In genomic region chr1:172188891-172189290, GRCm38 (mm10) we compare ENCODE assay signal across 9 mouse cellular contexts. TPM values are rescaled to one million over a fixed set of nuclear protein-coding genes. Genes with fewer than 3 reads are reported as not detected.
DNase-seq lines count a peak whose midpoint lies in the region; ATAC-seq and TF ChIP-seq lines count a peak whose summit lies in the region.
"Had no signal": no experiment of that assay in that cellular context is flagged by ENCODE, and none has a peak within 500 bp of the region (broad histone marks: within the 10 kb centered on the region; RNA-seq: fewer than 3 reads in every experiment).

No protein-coding gene starts in this region.

- no peak for TF ChIP-seq EP300 in ES-Bruce4 (IDR thresholded peaks at IDR 0.05; ENCODE audit: insufficient read depth, low read depth, low read length)

- no peaks in the 10 kb centered on the region for H3K9me3 ChIP-seq in hindbrain, embryonic 10.5 days
- no peaks in the 10 kb centered on the region for H3K9me3 ChIP-seq in hindbrain, embryonic 14.5 days (ENCODE audit: control insufficient read depth, low read length)
- no peaks in the 10 kb centered on the region for H3K9me3 ChIP-seq in ES-Bruce4 (replicated peaks; ENCODE audit: control insufficient read depth, insufficient read depth, low read length, poor library complexity, severe bottlenecking)
- H3K9me3 ChIP-seq: limb, embryonic 12.5 days had no signal

- no peak overlapping the region for H3K27ac ChIP-seq in hindbrain, embryonic 10.5 days
- H3K27ac ChIP-seq in hindbrain, embryonic 14.5 days: no peak overlapping the region
- no peak overlapping the region for H3K27ac ChIP-seq in ES-Bruce4 (ENCODE audit: insufficient read depth, low read length)
- H3K27ac ChIP-seq: limb, embryonic 12.5 days had no signal

- no peak overlapping the region for H3K4me3 ChIP-seq in hindbrain, embryonic 10.5 days
- no peak overlapping the region for H3K4me3 ChIP-seq in hindbrain, embryonic 14.5 days (replicated peaks; ENCODE audit: low read length)
- H3K4me3 ChIP-seq in ES-Bruce4 (ENCODE audit: low read depth, low read length): no peak overlapping the region
- H3K4me3 ChIP-seq: limb, embryonic 12.5 days had no signal

- H3K4me2 ChIP-seq in hindbrain, embryonic 14.5 days (replicated peaks): no peak overlapping the region
- H3K4me2 ChIP-seq: limb, embryonic 12.5 days had no signal

- TF ChIP-seq CTCF in ES-Bruce4 (IDR thresholded peaks at IDR 0.05; ENCODE audit: low read depth, low read length): peak; percentile 28

- no peak for ATAC-seq in hindbrain, embryonic 14.5 days (ENCODE audit: low FRiP score)

- no peaks in the 10 kb centered on the region for H3K4me1 ChIP-seq in hindbrain, embryonic 10.5 days (replicated peaks)
- H3K4me1 ChIP-seq in hindbrain, embryonic 14.5 days (replicated peaks; ENCODE audit: control insufficient read depth, insufficient read depth, low read length): no peaks in the 10 kb centered on the region
- no peaks in the 10 kb centered on the region for H3K4me1 ChIP-seq in ES-Bruce4 (ENCODE audit: control insufficient read depth, insufficient read depth, low read length)
- H3K4me1 ChIP-seq: limb, embryonic 12.5 days had no signal

- 75% methylated on average over 4 of the region's 4 CpGs for WGBS in hindbrain, embryonic 10.5 days
- 57% methylated on average over 4 of the region's 4 CpGs for WGBS in hindbrain, embryonic 14.5 days

- DNase-seq in hindbrain, embryonic 10.5 days (ENCODE audit: low spot score): peak; percentile 28
- DNase-seq in hindbrain, embryonic 14.5 days (ENCODE audit: low spot score): no peak
- peak; percentile 44 for DNase-seq in 3T3-L1 (ENCODE audit: low read depth, low spot score)
- DNase-seq in kidney, postnatal 14 days: peak; percentile 36
- no peak for DNase-seq in ovary, postnatal 14 days (ENCODE audit: low spot score)
- no peak for DNase-seq in layer of hippocampus, postnatal 36 days
- no peak for DNase-seq in spleen, postnatal 14 days (ENCODE audit: low spot score in 2 of 2)

- TF ChIP-seq POLR2A in ES-Bruce4 (IDR thresholded peaks at IDR 0.05; ENCODE audit: insufficient read depth, low read length): no peak

- H3K36me3 ChIP-seq in hindbrain, embryonic 10.5 days: peaks cover 93% of the 10 kb centered on the region
- H3K36me3 ChIP-seq in hindbrain, embryonic 14.5 days (replicated peaks; ENCODE audit: control insufficient read depth, insufficient read depth): peaks cover 80% of the 10 kb centered on the region
- H3K36me3 ChIP-seq in ES-Bruce4 (ENCODE audit: control insufficient read depth, insufficient read depth, low read length, poor library complexity, severe bottlenecking): peaks cover 68% of the 10 kb centered on the region

- no peak overlapping the region for H3K9ac ChIP-seq in hindbrain, embryonic 14.5 days
- no peak overlapping the region for H3K9ac ChIP-seq in ES-Bruce4 (ENCODE audit: low read depth, poor library complexity, severe bottlenecking)
- H3K9ac ChIP-seq: limb, embryonic 12.5 days had no signal

- no peaks in the 10 kb centered on the region for H3K27me3 ChIP-seq in hindbrain, embryonic 10.5 days (ENCODE audit: insufficient read depth, poor library complexity, severe bottlenecking)
- H3K27me3 ChIP-seq in hindbrain, embryonic 14.5 days (ENCODE audit: control insufficient read depth, insufficient read depth, low read length): no peaks in the 10 kb centered on the region
- no peaks in the 10 kb centered on the region for H3K27me3 ChIP-seq in ES-Bruce4 (ENCODE audit: control insufficient read depth, insufficient read depth, low read length, poor library complexity, severe bottlenecking)
- H3K27me3 ChIP-seq: limb, embryonic 12.5 days had no signal

RNA-seq across cellular contexts. Expression of gene Pea15a, which starts 17.7 kb away (rescaled TPM):
- polyA plus RNA-seq in hindbrain, embryonic 10.5 days (2016; fragmentation: Nextera tagmentation; extraction: Ambion mirVana): 295 and 370 TPM in 2 replicates
- 363 and 428 TPM in 2 replicates for polyA plus RNA-seq in hindbrain, embryonic 14.5 days (2014; fragmentation: Nextera tagmentation; extraction: Ambion mirVana)
- polyA plus RNA-seq in ES-Bruce4 (2011; ENCODE audit: insufficient read depth, insufficient read length, low read depth, missing spikeins): 61.0 and 62.6 TPM in 2 replicates
- 100 to 1,000 TPM; 418 to 426 TPM for total RNA-seq in layer of hippocampus, postnatal 36 days (2021)

RNA-seq across cellular contexts. Expression of gene Casq1, which starts 30.8 kb away (rescaled TPM):
- 1.3 and 2.0 TPM in 2 replicates for polyA plus RNA-seq in hindbrain, embryonic 10.5 days (2016; fragmentation: Nextera tagmentation; extraction: Ambion mirVana)
- 1.4 and 2.2 TPM in 2 replicates for polyA plus RNA-seq in hindbrain, embryonic 14.5 days (2014; fragmentation: Nextera tagmentation; extraction: Ambion mirVana)
- polyA plus RNA-seq in ES-Bruce4 (2011; ENCODE audit: insufficient read depth, insufficient read length, low read depth, missing spikeins): 1.7 and 1.8 TPM in 2 replicates
- total RNA-seq in layer of hippocampus, postnatal 36 days (2021): under 1 TPM in 1 of 2 experiments, not detected in 1; 0.87 TPM

RNA-seq across cellular contexts. Expression of gene Dcaf8, which starts 41.0 kb away (rescaled TPM):
- 120 and 125 TPM in 2 replicates for polyA plus RNA-seq in hindbrain, embryonic 10.5 days (2016; fragmentation: Nextera tagmentation; extraction: Ambion mirVana)
- polyA plus RNA-seq in hindbrain, embryonic 14.5 days (2014; fragmentation: Nextera tagmentation; extraction: Ambion mirVana): 70.1 and 71.7 TPM in 2 replicates
- 98.6 and 103 TPM in 2 replicates for polyA plus RNA-seq in ES-Bruce4 (2011; ENCODE audit: insufficient read depth, insufficient read length, low read depth, missing spikeins)
- total RNA-seq in layer of hippocampus, postnatal 36 days (2021): 100 to 1,000 TPM; 103 to 105 TPM

Comparison
In these comparisons a context has a peak if more than half of its experiments do, and no peak if none do; other contexts are left out.
1. DNase-seq: peak in hindbrain, embryonic 10.5 days (single experiment), 3T3-L1 (single experiment) and kidney, postnatal 14 days (single experiment); none in hindbrain, embryonic 14.5 days (single experiment), ovary, postnatal 14 days (single experiment), layer of hippocampus, postnatal 36 days (0 of 2) and spleen, postnatal 14 days (0 of 2).